Mouse (Mus musculus): ENCODE measurements around the gene Dmrta1. TPM values are rescaled to one million over a fixed set of nuclear protein-coding genes. Genes with fewer than 3 reads are reported as not detected.

Gene Dmrta1
- total and polyA plus RNA-seq, 3 experiments: 0.38 TPM; not detected in 2

- H3K4me1 ChIP-seq (ENCODE audit: insufficient read depth, low read depth, low read length): no peaks in the 10 kb centered on the region
- no peaks in the 10 kb centered on the region for H3K36me3 ChIP-seq (replicated peaks)
- H3K4me3 ChIP-seq (ENCODE audit: low read depth, low read length): no peak overlapping the region
- ATAC-seq (ENCODE audit: extremely low read depth, insufficient number of reproducible peaks, low FRiP score, poor library complexity, severe bottlenecking): no peak
- no peak for DNase-seq (ENCODE audit: low spot score)
- H3K9me3 ChIP-seq (replicated peaks): peaks cover 9% of the 10 kb centered on the region; the same call in 1 of the 2 replicates
- H3K27me3 ChIP-seq (ENCODE audit: insufficient read depth, low read length): no peaks in the 10 kb centered on the region
- TF ChIP-seq TAL1 (conservative IDR thresholded peaks at IDR 0.05; ENCODE audit: low read depth, low read length): no peak
- TF ChIP-seq GATA2 (IDR thresholded peaks at IDR 0.05; ENCODE audit: borderline replicate concordance, low read depth, low read length): no peak
- TF ChIP-seq POLR2AphosphoS5 (IDR thresholded peaks at IDR 0.05; ENCODE audit: insufficient replicate concordance, low read depth, low read length): no peak
- no peak for TF ChIP-seq CTCF (IDR thresholded peaks at IDR 0.05; ENCODE audit: low read depth, low read length)
- TF ChIP-seq GATA1 (IDR thresholded peaks at IDR 0.05; ENCODE audit: borderline replicate concordance, low read length): no peak
Measured at GRCm38 (mm10) chr4:89650352-89651311, 28.6 kb upstream of the Dmrta1 start.

- peaks cover 11% of the 10 kb centered on the region; the same call in 1 of the 2 replicates for H3K9me3 ChIP-seq (replicated peaks)
- DNase-seq (ENCODE audit: low spot score): no peak
- no peaks in the 10 kb centered on the region for H3K36me3 ChIP-seq (replicated peaks)
- TF ChIP-seq POLR2AphosphoS5 (IDR thresholded peaks at IDR 0.05; ENCODE audit: insufficient replicate concordance, low read depth, low read length) (no peak), CTCF (IDR thresholded peaks at IDR 0.05; ENCODE audit: low read depth, low read length) (no peak), TAL1 (conservative IDR thresholded peaks at IDR 0.05; ENCODE audit: low read depth, low read length) (no peak), GATA1 (IDR thresholded peaks at IDR 0.05; ENCODE audit: borderline replicate concordance, low read length) (no peak), GATA2 (IDR thresholded peaks at IDR 0.05; ENCODE audit: borderline replicate concordance, low read depth, low read length) (no peak)
- H3K4me3 ChIP-seq (ENCODE audit: low read depth, low read length): no peak overlapping the region
- H3K27me3 ChIP-seq (ENCODE audit: insufficient read depth, low read length): no peaks in the 10 kb centered on the region
- no peaks in the 10 kb centered on the region for H3K4me1 ChIP-seq (ENCODE audit: insufficient read depth, low read depth, low read length)
- no peak for ATAC-seq (ENCODE audit: extremely low read depth, insufficient number of reproducible peaks, low FRiP score, poor library complexity, severe bottlenecking)
Measured at GRCm38 (mm10) chr4:89651312-89651686, 27.9 kb upstream of the Dmrta1 start.

GRCm38 (mm10) chr4:89651779-89652178 lies 27.5 kb upstream of the Dmrta1 start:
- H3K4me3 ChIP-seq (ENCODE audit: low read depth, low read length): no peak overlapping the region
- TF ChIP-seq CTCF (IDR thresholded peaks at IDR 0.05; ENCODE audit: low read depth, low read length) (no peak), TAL1 (conservative IDR thresholded peaks at IDR 0.05; ENCODE audit: low read depth, low read length) (no peak), GATA1 (IDR thresholded peaks at IDR 0.05; ENCODE audit: borderline replicate concordance, low read length) (no peak), POLR2AphosphoS5 (IDR thresholded peaks at IDR 0.05; ENCODE audit: insufficient replicate concordance, low read depth, low read length) (no peak), GATA2 (IDR thresholded peaks at IDR 0.05; ENCODE audit: borderline replicate concordance, low read depth, low read length) (no peak)
- ATAC-seq (ENCODE audit: extremely low read depth, insufficient number of reproducible peaks, low FRiP score, poor library complexity, severe bottlenecking) (no peak), DNase-seq (ENCODE audit: low spot score) (no peak)
- H3K4me1 ChIP-seq (ENCODE audit: insufficient read depth, low read depth, low read length): no peaks in the 10 kb centered on the region
- no peaks in the 10 kb centered on the region for H3K27me3 ChIP-seq (ENCODE audit: insufficient read depth, low read length)
- no peaks in the 10 kb centered on the region for H3K36me3 ChIP-seq (replicated peaks)
- H3K9me3 ChIP-seq (replicated peaks): peaks cover 11% of the 10 kb centered on the region; the same call in 1 of the 2 replicates

GRCm38 (mm10) chr4:89663406-89663805 lies 15.8 kb upstream of the Dmrta1 start:
- Histone ChIP-seq H3K27me3 (ENCODE audit: insufficient read depth, low read length) (no peaks in the 10 kb centered on the region), H3K4me1 (ENCODE audit: insufficient read depth, low read depth, low read length) (no peaks in the 10 kb centered on the region), H3K4me3 (ENCODE audit: low read depth, low read length) (no peak overlapping the region), H3K36me3 (replicated peaks) (no peaks in the 10 kb centered on the region), H3K9me3 (replicated peaks) (peaks cover 4% of the 10 kb centered on the region; the same call in 1 of the 2 replicates)
- DNase-seq (ENCODE audit: low spot score): no peak
- no peak for ATAC-seq (ENCODE audit: extremely low read depth, insufficient number of reproducible peaks, low FRiP score, poor library complexity, severe bottlenecking)
- no peak for TF ChIP-seq GATA1 (IDR thresholded peaks at IDR 0.05; ENCODE audit: borderline replicate concordance, low read length)
- TF ChIP-seq GATA2 (IDR thresholded peaks at IDR 0.05; ENCODE audit: borderline replicate concordance, low read depth, low read length): no peak
- TF ChIP-seq TAL1 (conservative IDR thresholded peaks at IDR 0.05; ENCODE audit: low read depth, low read length): no peak
- TF ChIP-seq POLR2AphosphoS5 (IDR thresholded peaks at IDR 0.05; ENCODE audit: insufficient replicate concordance, low read depth, low read length): no peak
- TF ChIP-seq CTCF (IDR thresholded peaks at IDR 0.05; ENCODE audit: low read depth, low read length): no peak

DNA sequence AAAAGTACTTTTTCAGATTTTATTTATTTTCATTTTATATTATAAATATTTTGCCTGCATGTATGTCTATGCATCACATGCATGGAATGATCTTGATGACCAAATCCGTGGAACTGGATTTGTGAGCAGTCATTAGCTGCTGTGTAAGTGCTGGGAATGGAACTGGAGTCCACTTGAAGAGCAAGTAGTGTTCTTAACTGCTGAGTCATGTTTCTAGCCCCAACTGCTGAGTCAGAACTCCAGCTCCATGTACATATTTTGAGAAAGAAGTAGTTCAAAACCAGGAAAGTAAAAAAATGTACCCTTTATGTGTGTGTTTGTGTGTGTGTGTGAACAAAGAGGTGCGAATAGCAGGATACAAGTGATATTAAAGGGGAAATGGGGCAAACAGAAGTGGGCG lies 4.5 kb upstream of the Dmrta1 start:
- Histone ChIP-seq H3K9me3 (replicated peaks) (peaks cover 2% of the 10 kb centered on the region; the same call in 1 of the 2 replicates), H3K4me3 (ENCODE audit: low read depth, low read length) (no peak overlapping the region), H3K27me3 (ENCODE audit: insufficient read depth, low read length) (no peaks in the 10 kb centered on the region), H3K4me1 (ENCODE audit: insufficient read depth, low read depth, low read length) (no peaks in the 10 kb centered on the region), H3K36me3 (replicated peaks) (no peaks in the 10 kb centered on the region)
- TF ChIP-seq TAL1 (conservative IDR thresholded peaks at IDR 0.05; ENCODE audit: low read depth, low read length): no peak
- no peak for TF ChIP-seq GATA2 (IDR thresholded peaks at IDR 0.05; ENCODE audit: borderline replicate concordance, low read depth, low read length)
- no peak for TF ChIP-seq POLR2AphosphoS5 (IDR thresholded peaks at IDR 0.05; ENCODE audit: insufficient replicate concordance, low read depth, low read length)
- no peak for TF ChIP-seq CTCF (IDR thresholded peaks at IDR 0.05; ENCODE audit: low read depth, low read length)
- TF ChIP-seq GATA1 (IDR thresholded peaks at IDR 0.05; ENCODE audit: borderline replicate concordance, low read length): no peak
- ATAC-seq (ENCODE audit: extremely low read depth, insufficient number of reproducible peaks, low FRiP score, poor library complexity, severe bottlenecking) (no peak), DNase-seq (ENCODE audit: low spot score) (no peak)

- no peak for ATAC-seq (ENCODE audit: extremely low read depth, insufficient number of reproducible peaks, low FRiP score, poor library complexity, severe bottlenecking)
Measured at GRCm38 (mm10) chr4:89677903-89678302, 1.3 kb upstream of the Dmrta1 start.

More at GRCm38 (mm10) chr4:89677903-89678302, 1.3 kb upstream of the Dmrta1 start:
- Histone ChIP-seq H3K36me3 (replicated peaks) (no peaks in the 10 kb centered on the region), H3K4me3 (ENCODE audit: low read depth, low read length) (no peak overlapping the region), H3K4me1 (ENCODE audit: insufficient read depth, low read depth, low read length) (no peaks in the 10 kb centered on the region), H3K9me3 (replicated peaks) (no peaks in the 10 kb centered on the region; the same call in 1 of the 2 replicates), H3K27me3 (ENCODE audit: insufficient read depth, low read length) (no peaks in the 10 kb centered on the region)
- no peak for DNase-seq (ENCODE audit: low spot score)
- TF ChIP-seq POLR2AphosphoS5 (IDR thresholded peaks at IDR 0.05; ENCODE audit: insufficient replicate concordance, low read depth, low read length) (no peak), CTCF (IDR thresholded peaks at IDR 0.05; ENCODE audit: low read depth, low read length) (no peak), GATA2 (IDR thresholded peaks at IDR 0.05; ENCODE audit: borderline replicate concordance, low read depth, low read length) (no peak), GATA1 (IDR thresholded peaks at IDR 0.05; ENCODE audit: borderline replicate concordance, low read length) (no peak), TAL1 (conservative IDR thresholded peaks at IDR 0.05; ENCODE audit: low read depth, low read length) (no peak)

Data from G1E (cell line).